Mouse (Mus musculus): Measurements from ENCODE around the gene Tlr6.
A peak's percentile ranks its signal among the peaks of the same experiment; 100 is the strongest.

Gene Tlr6

DNA sequence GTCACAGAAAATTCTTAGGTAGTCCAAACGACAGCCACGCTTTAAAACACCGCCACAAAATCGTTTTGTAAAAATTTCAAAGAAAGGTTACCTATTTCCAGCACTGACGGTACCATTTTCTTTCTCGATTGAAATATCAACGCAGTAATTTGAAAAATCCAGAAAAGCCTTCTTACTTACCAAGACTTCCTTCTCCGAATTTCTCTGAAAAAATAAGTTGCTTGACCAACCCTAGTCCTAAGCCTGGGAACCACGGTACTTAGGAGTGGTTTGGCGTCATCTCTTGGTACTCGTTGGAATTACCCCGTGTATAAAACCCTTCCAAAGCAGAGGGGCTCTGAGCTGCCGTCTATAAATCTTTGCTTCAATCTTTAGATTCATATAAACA lies at the start of gene Tlr6:
TSS of gene Tlr6 (minus strand) at position 255 of the 388 bp plus-strand sequence.
- peak; percentile 45 for DNase-seq (ENCODE audit: extremely low read depth, insufficient read length, low spot score)

DNA sequence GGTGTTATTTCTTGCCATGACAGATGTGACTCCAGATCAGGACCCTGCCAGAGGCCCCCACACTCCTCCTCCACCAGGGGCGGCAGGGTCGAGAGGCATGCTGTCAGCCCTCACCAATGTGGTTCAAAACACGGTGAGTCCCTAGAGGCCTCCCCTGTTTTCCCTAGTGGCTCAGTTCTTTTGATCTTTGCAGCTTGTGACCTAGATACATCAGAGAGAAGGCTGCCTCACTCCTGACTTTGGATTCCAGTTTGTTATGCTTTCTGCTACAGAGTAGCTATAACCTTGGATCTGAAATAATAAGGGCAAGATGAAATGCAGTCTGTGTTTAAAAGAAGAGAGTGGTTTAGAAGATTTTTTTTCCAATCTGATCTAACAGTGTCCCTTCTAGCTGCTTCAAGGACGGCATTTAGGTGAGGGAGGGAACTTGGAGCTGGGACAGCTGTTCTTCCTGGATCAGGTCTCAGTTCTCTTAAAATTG lies 46.2 kb upstream of the Tlr6 start:
- no peak for DNase-seq (ENCODE audit: extremely low read depth, insufficient read length, low spot score)

DNA sequence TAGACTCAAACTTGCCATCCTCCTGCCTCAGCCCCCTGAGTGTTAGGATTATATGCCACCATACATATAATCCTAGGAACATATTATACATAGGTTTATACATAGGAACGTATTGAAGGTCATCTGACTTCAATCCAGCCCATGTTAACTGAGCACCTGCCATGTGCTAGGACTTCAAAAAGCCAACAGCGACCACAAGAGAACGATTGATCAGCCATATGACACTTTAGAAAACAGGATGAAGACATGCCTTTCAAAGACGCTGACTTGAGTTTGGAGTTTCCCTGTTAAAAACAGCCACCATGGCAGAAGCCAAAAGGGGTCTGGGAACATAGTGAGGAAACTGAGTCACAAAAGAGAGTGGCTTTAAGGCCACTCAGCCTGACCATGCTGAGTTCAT lies 45.4 kb upstream of the Tlr6 start:
- no peak for DNase-seq (ENCODE audit: extremely low read depth, insufficient read length, low spot score)

DNA sequence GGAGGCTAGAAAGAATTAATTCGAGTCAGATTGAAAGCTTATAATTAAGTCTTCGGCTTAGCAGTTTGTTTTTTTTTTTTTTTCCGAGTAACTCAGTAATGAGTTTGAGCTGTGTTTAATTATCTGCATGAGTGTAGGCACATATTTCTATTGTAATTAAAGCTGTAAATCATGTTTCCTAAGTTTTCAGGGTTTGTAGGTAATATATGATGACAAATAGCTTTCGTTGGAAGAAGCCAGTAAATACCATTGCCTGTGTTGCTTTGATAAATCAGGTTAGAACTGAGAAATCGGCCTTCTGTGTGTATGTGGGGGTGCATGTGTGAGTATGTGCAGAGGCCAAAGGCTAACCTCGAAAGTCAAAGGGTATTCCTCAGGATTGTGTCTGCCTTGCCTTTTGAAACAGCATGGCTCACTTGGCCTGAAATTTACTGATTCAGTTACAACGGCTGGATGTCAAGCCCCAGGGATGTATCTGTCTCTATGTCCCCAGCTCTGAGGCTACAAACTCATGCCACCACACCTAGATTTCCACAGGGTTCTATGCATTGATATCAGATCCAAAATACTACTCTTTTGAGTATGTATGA lies 44.1 kb upstream of the Tlr6 start:
- no peak for DNase-seq (ENCODE audit: extremely low read depth, insufficient read length, low spot score)

DNA sequence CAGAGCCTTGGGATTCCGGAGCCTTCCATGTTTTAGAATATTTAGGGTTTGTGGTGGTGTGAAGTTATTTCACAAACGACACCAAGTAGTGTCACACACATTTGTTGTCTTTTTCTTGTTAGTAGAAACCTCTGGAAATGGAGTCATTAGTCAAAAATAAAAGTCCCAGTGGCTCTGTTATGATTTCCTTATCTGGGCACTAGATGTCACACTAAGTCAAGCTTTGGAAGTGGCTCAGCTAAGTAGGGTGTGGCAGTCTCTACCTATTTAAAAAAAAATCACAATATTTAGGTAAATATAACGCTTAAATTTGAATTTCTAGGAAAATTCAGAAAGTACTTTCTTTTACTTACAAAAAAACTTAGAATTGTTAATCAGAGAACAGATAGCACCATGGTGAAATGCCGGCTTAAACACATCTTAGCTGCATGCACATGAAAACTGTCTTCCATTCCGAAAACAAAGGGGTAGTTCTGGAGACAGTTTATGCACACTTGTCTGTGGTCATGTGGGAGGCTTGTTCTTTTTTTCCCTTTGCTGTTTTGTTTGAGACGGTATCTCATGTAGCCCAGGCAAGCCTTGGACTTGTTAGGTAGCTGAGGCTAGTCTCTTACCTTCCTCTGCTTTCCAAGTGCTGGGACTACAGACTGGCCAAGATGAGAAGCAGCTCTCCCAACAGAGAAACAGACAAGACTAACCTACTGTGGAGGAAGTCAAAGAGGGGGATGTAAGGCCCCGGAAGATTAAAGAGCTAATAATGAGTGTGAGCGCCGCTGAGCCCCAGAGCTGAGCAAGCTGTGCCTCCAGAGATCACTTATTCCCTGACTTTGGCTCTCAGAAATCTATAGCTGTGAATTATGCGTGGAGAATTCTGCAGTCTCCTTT lies 43.3 kb upstream of the Tlr6 start:
- no peak for DNase-seq (ENCODE audit: extremely low read depth, insufficient read length, low spot score)

DNA sequence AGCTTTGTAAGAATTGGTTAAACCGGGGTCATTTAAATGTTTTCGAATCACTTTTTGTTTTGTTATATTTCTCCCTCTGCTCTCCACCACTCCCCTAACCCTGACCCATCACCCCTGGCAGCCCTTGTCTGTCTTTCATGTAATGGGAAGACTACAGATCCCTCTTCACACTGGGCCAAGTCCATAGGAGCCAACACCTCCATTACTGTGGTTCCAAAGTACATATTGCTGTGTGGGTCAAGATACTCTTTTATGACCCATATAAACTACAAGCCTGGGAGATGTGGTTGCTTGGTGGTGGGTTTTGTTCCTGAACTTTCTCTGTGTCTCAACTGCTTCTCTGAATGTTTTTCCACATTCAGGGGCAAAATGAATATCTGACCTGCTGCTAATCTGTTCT lies 35.5 kb upstream of the Tlr6 start:
- DNase-seq (ENCODE audit: extremely low read depth, insufficient read length, low spot score), result no peak

DNA sequence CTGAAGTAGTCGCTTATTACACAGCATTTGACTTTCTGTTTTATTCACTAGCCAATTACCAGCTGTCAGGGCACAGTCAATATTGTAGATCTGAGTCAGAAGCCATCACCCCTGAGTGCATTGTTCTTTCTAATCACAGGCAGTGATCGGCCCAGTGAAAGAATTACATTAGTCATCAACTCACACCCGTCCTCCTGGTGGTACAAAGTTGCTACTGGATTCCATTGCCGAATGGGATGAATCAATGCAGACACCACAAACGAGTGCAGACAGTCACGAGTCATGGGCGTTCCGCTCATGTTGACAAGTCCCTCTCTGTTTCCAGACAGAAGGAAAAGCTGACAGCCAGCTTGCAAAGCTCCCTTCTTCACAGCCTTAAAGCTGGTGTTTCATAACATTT lies 32.6 kb upstream of the Tlr6 start:
- DNase-seq (ENCODE audit: extremely low read depth, insufficient read length, low spot score), result peak; percentile 35

DNA sequence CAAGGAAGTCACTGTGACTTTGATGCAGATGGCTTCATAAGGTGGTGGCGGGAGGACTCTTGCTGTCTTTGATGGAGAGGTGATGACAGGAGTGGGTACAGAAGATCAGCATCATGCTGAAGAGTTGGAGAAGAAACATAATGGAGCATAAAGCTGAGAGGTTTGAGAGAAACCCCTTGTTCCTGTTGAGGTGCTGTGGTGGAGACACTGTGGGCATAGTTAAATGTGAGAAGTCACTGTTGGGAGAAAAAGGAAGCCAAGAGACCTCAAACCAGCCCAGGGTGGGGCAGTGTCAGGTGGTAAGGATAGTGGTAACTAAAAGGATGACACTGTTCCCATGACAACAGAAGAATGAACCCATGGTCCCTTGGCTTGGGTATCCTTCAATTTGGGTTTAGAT lies 30.0 kb upstream of the Tlr6 start:
- no peak for DNase-seq (ENCODE audit: extremely low read depth, insufficient read length, low spot score)

DNA sequence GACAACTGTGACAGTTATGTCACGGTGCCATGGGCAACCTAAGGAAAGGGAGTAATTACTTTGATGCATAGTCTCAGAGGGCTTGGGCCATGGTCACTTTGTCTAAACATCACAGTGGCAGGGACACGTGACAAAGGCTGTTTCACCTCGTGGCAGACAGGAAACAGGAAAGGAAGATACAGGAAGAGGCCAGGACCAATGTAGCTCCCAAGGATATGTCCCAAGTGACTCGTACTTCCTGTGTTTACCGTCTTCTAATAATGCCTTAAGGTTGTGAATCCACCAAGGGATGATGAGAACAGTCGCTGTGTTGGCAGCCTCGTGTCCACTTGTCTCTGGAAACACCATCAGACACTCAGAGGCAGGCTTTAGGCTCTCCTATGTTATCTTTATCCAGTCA lies 26.1 kb upstream of the Tlr6 start:
- no peak for DNase-seq (ENCODE audit: extremely low read depth, insufficient read length, low spot score)

DNA sequence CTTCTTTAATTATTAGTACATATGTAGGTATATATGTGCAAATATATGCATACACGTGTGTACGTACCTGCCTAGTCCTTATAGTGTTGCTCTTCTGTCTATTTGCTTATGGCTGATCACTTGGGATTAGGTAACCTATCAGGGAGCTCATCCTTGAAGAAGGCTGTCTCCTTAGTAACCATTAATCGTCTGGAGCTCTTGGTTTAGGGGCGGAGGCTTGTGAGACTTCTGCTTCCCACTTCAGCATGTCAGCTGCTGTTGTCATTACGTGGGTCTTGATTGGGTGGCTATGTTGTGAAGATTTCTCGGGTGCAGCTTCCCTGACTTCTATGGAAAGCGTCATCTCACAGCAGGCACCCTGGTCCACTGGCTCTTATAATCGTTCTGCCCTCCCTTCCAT lies 17.2 kb upstream of the Tlr6 start:
- DNase-seq (ENCODE audit: extremely low read depth, insufficient read length, low spot score), result no peak

DNA sequence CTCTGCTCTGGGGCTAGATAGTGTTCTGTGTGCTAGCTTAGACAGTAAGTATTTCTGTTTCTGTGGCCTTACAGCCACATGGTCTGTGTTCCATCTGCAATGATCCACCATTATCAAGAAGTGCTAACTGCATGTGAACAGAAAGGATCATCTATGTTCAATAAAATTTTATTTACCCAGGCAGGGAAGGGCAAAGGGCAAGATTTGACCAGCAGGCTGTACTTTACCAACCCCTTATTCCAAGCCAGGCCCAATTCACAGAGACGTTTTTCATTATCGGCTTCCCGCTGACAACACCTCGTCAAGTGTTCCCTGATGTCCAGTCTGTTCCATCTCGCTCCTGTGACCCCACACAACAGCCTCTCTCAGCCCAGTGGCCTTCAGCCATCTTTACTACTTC lies 15.2 kb upstream of the Tlr6 start:
- DNase-seq (ENCODE audit: extremely low read depth, insufficient read length, low spot score), result no peak

DNA sequence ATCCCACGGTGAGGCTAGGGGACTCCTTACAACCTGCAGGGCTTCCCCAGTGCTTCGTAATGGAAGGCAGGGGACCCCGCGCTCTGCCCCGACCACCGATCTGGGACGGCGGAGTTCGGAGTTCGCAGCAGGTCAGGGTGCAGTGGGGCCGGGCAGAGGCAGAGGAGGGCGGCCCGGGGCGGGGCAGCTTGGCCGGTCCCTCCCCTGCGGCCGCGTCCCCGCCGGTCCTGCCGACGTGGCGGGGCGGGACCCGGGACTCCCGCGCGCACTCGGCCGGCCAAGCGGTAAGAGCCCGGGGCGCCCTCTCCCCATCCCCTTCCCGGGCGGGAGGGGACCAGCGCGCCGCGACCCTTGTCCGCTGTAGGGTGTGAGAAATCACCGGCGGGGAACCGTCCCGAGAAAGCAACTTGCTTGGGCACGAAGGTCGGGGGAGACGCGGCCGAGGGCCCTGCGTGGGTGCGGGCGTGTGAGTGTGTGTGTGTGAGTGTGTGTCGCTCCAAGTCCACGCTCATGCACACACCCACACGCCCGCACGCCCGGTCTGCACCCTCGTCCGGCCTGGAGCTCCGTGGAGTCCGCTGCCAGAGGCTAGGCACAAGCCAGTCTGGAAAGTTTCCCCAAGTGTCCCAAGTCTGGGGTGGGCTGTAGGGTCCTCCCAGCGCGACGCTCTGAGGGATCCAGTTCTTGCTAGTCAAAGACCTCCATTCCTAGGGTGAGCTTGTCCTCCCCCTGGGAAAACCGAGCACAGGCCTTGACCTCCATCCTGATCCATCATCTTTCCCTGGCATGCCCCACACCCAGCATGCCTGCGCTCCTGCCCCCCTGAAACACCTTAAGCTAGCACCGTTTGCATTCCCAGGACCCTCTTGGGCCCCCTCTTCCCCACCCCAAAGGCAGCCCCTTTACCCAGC lies 10.2 kb upstream of the Tlr6 start, which contains the start of gene Fam114a1:
TSS of gene Fam114a1 (plus strand) at position 211 of the 911 bp plus-strand sequence.
- DNase-seq (ENCODE audit: extremely low read depth, insufficient read length, low spot score), result peak; percentile 85

DNA sequence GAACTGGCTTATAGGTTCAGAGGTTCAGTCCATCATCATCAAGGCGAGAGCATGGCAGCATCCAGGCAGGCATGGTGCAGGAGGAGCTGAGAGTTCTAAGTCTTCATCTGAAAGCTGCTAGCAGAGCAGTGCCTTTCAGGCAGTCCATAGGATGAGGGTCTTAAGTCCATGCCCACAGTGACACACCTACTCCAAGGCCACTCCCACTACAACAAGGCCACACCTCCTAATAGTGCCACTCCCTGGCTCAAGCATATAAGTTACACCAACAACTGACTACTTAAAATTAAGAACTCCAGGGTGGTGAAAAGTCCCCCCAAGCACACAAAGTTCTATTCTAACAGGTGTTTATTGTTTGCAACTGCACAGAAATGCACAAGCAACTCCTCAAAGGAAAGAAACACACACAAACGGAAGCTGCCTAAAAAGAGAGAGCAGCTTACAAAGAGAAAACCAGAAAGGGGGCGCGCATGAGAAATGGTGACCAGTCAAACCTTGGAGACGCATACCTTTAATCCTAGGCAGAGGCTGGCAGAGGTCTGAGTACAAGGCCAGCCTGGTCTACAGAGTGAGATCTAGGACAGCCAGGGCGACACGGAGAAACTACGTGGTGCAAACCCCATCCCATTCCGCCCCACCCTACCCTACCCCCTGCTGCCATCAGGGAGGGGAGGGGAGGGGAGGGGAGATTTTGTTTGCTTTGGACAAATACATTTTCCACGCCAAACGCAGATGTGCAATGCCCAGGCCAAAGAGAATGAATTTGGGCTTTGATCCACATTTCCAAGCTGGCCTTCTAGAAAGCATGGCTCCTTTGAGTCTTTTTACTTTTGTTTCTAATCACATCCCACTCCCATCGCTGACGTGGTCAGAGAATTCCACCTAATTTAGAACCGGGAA lies 9.3 kb upstream of the Tlr6 start:
- DNase-seq (ENCODE audit: extremely low read depth, insufficient read length, low spot score), result peak; percentile 63

DNA sequence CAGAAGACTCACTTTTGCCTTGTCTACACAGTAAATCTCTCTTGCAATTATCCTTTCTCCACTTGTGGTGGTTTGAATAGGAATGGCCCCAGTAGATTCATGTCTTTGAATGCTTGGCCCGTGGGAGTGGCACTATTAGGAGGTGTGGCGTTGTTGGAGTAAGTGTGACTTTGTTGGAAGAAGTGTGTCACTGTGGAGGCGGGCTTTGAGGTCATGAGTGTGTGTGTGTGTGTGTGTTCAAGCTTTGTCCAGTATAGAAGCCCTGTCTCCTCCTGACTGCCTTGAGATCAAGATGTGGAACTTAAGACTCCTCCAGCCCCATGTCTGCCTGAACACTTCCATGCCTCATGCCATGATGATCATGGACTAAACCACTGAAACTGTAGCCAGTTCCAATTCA lies 3.8 kb upstream of the Tlr6 start:
- DNase-seq (ENCODE audit: extremely low read depth, insufficient read length, low spot score), result no peak

DNA sequence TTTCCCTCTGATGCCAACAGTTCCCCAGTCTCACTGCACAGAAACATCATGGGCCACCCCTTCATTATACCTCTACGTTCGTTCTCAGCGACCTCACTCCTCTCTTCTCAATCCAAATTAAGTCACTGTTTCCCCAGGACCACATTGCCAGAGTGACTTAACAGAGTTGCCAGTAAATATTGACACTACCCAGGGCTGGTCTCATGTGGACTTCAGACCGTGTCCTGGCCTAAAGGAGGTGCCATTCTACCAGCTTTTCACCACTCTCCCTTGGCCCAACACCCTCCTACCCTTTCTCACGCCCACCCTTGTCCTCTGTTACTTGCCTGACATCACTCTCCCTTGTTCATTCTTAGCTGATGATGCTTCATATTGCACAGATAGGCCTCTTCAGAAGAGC lies 3.4 kb upstream of the Tlr6 start:
- no peak for DNase-seq (ENCODE audit: extremely low read depth, insufficient read length, low spot score)

DNA sequence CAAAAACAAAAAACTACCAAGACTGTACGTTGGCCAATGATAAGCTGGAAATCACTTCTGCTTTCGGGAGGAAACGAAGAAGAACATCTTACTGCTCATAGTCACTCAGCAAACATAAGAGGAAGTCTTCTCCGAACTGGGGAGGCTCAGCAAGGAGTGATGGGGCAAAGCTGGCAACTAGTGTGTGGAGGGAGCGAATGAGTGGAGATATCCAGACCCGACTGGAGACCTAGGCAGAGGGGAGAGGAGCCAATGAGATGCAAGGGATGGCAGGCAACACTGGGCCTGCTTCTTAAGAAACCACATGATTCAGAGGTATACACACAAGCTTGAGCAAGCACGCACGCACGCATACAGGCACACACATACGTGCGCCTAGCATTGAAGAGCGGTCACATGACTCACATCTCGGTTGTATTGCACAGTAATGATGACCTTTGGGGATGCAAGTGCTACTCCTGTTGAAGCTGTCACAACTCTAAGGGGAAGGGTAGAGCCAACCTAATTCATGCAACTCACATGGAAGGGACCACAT lies 1.0 kb upstream of the Tlr6 start:
- DNase-seq (ENCODE audit: extremely low read depth, insufficient read length, low spot score), result no peak

DNA sequence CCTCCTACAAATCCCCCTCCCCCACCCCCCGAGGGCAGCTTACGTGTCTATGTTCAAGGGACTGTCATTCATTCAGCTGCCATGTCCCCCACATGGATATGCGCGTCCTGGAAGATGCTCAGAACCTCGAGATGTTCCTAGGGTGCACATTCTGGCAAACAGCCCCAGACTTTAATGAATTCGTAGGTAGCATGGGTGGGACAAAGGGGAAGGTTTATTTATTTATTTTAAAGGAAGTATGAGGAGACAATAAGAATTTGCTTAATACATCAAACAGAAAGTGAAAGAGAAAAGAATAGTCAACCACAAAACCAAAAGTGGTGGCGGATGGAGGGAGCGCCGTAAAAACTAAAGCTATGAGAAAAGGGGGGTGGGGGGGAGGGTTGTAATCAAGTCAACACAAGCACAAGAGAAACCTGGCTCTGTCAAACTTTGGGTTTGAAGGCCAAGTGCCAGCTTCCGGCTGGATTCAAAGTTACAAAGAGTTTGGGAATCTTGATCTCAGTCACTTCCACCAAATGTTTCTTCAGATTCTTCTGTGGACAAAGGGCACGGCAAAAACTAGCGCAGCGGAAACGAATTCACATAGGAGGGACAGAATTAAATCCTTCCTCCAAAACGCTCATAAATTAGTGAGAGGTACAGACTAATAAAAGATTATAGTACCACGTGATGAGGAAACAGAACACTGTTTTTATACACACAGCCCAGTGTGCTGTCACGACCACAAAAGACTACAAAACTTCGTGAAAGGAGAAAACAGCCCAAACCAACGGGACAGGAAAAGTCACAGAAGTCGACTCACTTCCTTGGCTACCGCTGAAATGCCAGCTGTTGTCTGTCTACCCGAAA lies 680 bp downstream of the Tlr6 start:
- DNase-seq (ENCODE audit: extremely low read depth, insufficient read length, low spot score), result peak; percentile 42

DNA sequence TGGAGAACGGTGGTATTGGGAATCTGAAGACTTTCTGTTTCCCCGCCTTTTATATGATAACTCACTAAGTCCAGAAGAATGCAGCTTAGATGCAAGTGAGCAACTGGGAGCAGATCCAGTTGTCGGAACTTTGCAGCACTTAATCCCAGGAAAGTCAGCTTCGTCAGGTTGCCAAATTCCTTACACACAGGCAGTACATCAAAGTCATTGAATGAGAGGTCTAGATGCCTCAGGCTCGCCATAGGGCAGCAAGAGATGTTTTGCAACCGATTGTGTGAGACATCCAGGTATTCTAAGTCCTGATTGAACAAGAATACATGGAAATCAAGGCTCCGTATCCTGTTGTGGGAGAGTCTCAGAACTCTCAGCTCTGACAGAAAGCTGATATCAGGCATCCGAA lies 5.0 kb downstream of the Tlr6 start:
- DNase-seq (ENCODE audit: extremely low read depth, insufficient read length, low spot score), result no peak

DNA sequence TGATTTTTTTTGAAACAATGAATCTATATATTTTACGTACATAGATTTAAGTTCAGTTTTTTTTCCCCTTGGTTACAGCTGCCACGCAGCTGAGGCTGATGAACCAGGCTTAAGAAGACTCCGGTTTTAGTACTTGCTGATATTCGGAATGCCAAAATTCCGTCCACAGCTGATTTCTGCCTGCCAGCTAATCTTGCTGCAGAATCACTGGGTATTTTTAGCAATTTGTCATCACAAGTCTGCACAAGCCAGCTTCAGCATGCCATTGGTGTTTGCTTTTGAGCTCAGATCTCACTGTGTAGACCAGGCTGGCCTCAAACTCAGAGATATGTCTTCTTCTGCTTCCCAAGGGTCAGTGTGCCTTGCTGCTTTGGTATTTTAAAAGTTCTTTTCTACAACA lies 8.4 kb downstream of the Tlr6 start:
- DNase-seq (ENCODE audit: extremely low read depth, insufficient read length, low spot score), result no peak
